Mouse (Mus musculus): Measurements from ENCODE around the gene Sag. TPM values are rescaled to one million over a fixed set of nuclear protein-coding genes. Genes with fewer than 3 reads are reported as not detected.

Sag gene
- polyA plus RNA-seq, 1 experiment from 2014 or later: 0.49 TPM

DNA sequence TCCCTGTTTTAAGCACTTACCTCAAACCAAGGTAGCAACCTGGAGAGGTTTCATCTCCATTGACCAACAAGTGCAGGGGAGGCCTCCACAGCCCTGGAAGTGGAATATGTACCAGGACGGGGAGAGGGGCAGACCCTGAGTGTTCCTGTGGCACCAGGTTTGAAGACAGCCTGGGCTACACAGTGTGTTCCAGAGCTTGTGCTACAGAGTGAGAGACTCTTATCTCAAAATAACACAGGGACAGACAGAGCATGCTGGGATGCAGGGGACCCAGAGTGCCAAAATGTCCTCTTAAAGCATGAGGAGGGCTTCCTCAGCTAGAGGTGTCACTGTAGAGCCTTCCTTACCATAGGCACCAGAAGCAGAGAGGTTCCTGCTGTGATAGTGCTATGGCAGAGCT lies 4.3 kb downstream of the Sag start:
- WGBS: 78% methylated on average over 1 of the region's 1 CpGs
- TF ChIP-seq EP300 (IDR thresholded peaks at IDR 0.05) (no peak), CTCF (IDR thresholded peaks at IDR 0.05) (no peak)
- no peak for ATAC-seq
- H3K9me3 ChIP-seq (ENCODE audit: low read length): no peaks in the 10 kb centered on the region
- no peak overlapping the region for H3K9ac ChIP-seq (replicated peaks; ENCODE audit: low read depth)
- no peaks in the 10 kb centered on the region; the same call in 1 of the 2 replicates for H3K36me3 ChIP-seq (ENCODE audit: insufficient read depth, low read length)
- no peak overlapping the region for H3K27ac ChIP-seq (ENCODE audit: low read length)
- no peak overlapping the region for H3K4me2 ChIP-seq (replicated peaks; ENCODE audit: low read depth, low read length)
- no peak overlapping the region for H3K4me3 ChIP-seq (ENCODE audit: low read depth, low read length)
- H3K4me1 ChIP-seq (ENCODE audit: insufficient read depth, low read depth, low read length): 0 out of 2 replicates have a peak, but pooled peaks cover 3% of the 10 kb centered on the region
- no peaks in the 10 kb centered on the region for H3K27me3 ChIP-seq (replicated peaks; ENCODE audit: insufficient read depth, low read length)
- DNase-seq (ENCODE audit: low spot score): no peak

DNA sequence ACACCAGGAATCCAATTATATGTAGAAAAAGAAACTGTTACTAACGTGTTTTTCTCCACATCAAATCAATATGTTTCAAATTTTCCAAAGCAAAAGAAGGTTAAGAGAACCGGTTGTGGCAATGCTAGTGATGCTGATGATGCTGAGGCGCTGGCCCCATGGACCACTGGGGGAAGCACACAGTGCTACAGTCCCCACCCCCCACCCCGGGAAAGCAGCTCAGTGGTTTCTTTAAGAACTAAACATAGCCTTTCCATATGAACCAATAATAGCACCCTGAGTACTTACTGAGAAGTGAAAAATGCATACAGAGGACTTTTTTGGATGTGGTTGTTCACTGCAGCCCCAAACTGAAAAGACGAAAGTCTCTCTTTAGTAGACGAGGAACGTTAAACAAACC lies 7.9 kb downstream of the Sag start:
- no peak for DNase-seq (ENCODE audit: low spot score)
- Histone ChIP-seq H3K4me3 (ENCODE audit: low read depth, low read length) (no peak overlapping the region), H3K9ac (replicated peaks; ENCODE audit: low read depth) (no peak overlapping the region), H3K4me2 (replicated peaks; ENCODE audit: low read depth, low read length) (no peak overlapping the region), H3K4me1 (ENCODE audit: insufficient read depth, low read depth, low read length) (0 out of 2 replicates have a peak, but pooled peaks cover 3% of the 10 kb centered on the region), H3K36me3 (ENCODE audit: insufficient read depth, low read length) (no peaks in the 10 kb centered on the region; the same call in 1 of the 2 replicates), H3K27ac (ENCODE audit: low read length) (no peak overlapping the region), H3K9me3 (ENCODE audit: low read length) (no peaks in the 10 kb centered on the region), H3K27me3 (replicated peaks; ENCODE audit: insufficient read depth, low read length) (no peaks in the 10 kb centered on the region)
- no peak for ATAC-seq
- 84% methylated on average over 7 of the region's 7 CpGs for WGBS
- TF ChIP-seq CTCF (IDR thresholded peaks at IDR 0.05) (no peak), EP300 (IDR thresholded peaks at IDR 0.05) (no peak)

- TF ChIP-seq EP300 (IDR thresholded peaks at IDR 0.05) (no peak), CTCF (IDR thresholded peaks at IDR 0.05) (no peak)
- no peak for DNase-seq (ENCODE audit: low spot score)
- H3K9me3 ChIP-seq (ENCODE audit: low read length): no peaks in the 10 kb centered on the region
- H3K9ac ChIP-seq (replicated peaks; ENCODE audit: low read depth): no peak overlapping the region
- ATAC-seq: no peak
- no peaks in the 10 kb centered on the region; the same call in 1 of the 2 replicates for H3K36me3 ChIP-seq (ENCODE audit: insufficient read depth, low read length)
- no peaks in the 10 kb centered on the region for H3K4me1 ChIP-seq (ENCODE audit: insufficient read depth, low read depth, low read length)
- H3K27me3 ChIP-seq (replicated peaks; ENCODE audit: insufficient read depth, low read length): no peaks in the 10 kb centered on the region
- no peak overlapping the region for H3K27ac ChIP-seq (ENCODE audit: low read length)
- 56% methylated on average over 10 of the region's 10 CpGs for WGBS
- no peak overlapping the region for H3K4me3 ChIP-seq (ENCODE audit: low read depth, low read length)
- H3K4me2 ChIP-seq (replicated peaks; ENCODE audit: low read depth, low read length): no peak overlapping the region
Observed at GRCm38 (mm10) chr1:87812061-87812460, 8.6 kb downstream of the Sag start.

DNA sequence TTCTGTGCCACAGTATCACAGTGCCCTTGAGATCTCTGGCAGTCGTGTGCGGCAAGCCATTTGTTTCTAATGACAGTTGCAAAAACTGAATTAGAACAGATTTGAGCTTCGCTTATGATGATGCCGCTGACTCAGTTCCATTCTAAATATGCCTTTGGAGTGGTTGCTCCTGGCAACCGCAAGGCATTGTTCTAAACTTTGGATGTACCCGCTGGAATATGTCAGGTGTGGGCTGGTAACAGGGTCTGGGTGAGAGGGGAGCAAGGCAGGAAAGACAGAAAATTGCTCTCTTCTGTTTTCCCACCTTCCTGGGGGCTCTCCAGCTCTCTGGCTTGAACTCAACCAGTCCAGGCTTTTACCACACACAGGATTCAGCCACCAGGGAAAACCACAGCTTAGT lies 9.7 kb downstream of the Sag start:
- TF ChIP-seq CTCF (IDR thresholded peaks at IDR 0.05) (no peak), EP300 (IDR thresholded peaks at IDR 0.05) (no peak)
- DNase-seq (ENCODE audit: low spot score) (no peak), ATAC-seq (no peak)
- H3K4me1 ChIP-seq (ENCODE audit: insufficient read depth, low read depth, low read length): no peaks in the 10 kb centered on the region
- no peaks in the 10 kb centered on the region for H3K9me3 ChIP-seq (ENCODE audit: low read length)
- H3K4me3 ChIP-seq (ENCODE audit: low read depth, low read length): no peak overlapping the region
- WGBS: 73% methylated on average over 6 of the region's 6 CpGs
- H3K27me3 ChIP-seq (replicated peaks; ENCODE audit: insufficient read depth, low read length): no peaks in the 10 kb centered on the region
- H3K27ac ChIP-seq (ENCODE audit: low read length): no peak overlapping the region
- no peak overlapping the region for H3K9ac ChIP-seq (replicated peaks; ENCODE audit: low read depth)
- H3K36me3 ChIP-seq (ENCODE audit: insufficient read depth, low read length): no peaks in the 10 kb centered on the region
- no peak overlapping the region for H3K4me2 ChIP-seq (replicated peaks; ENCODE audit: low read depth, low read length)

GRCm38 (mm10) chr1:87813681-87814080 lies 10.2 kb downstream of the Sag start:
- Histone ChIP-seq H3K9me3 (ENCODE audit: low read length) (no peaks in the 10 kb centered on the region), H3K27me3 (replicated peaks; ENCODE audit: insufficient read depth, low read length) (no peaks in the 10 kb centered on the region), H3K4me3 (ENCODE audit: low read depth, low read length) (no peak overlapping the region), H3K4me1 (ENCODE audit: insufficient read depth, low read depth, low read length) (no peaks in the 10 kb centered on the region), H3K4me2 (replicated peaks; ENCODE audit: low read depth, low read length) (no peak overlapping the region), H3K9ac (replicated peaks; ENCODE audit: low read depth) (no peak overlapping the region), H3K27ac (ENCODE audit: low read length) (no peak overlapping the region), H3K36me3 (ENCODE audit: insufficient read depth, low read length) (no peaks in the 10 kb centered on the region)
- no peak for ATAC-seq
- DNase-seq (ENCODE audit: low spot score): no peak
- TF ChIP-seq CTCF (IDR thresholded peaks at IDR 0.05) (no peak), EP300 (IDR thresholded peaks at IDR 0.05) (no peak)
- WGBS: 56% methylated on average over 7 of the region's 7 CpGs

DNA sequence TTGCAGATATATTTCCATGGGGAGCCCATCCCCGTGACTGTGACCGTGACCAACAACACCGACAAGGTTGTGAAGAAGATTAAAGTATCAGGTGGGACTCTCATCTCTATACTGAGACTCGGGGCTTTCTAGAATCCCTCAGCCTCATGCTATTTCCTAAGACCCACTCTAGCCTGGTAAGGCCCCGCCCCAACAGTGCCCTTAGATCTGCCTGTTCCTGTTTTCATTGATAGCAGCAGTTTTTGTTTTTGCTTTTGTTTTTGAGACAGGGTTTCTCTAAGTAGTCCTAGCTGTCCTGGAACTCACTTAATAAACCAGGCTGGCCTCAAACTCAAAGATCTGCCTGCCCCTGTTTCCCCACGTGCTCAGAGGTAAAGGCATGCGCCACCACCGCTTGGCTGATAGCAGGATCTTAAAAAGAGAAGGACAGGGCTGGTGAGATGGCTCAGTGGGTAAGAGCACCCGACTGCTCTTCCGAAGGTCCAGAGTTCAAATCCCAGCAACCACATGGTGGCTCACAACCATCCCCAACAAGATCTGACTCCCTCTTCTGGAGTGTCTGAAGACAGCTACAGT lies 21.0 kb downstream of the Sag start:
- H3K4me2 ChIP-seq (replicated peaks; ENCODE audit: low read depth, low read length): no peak overlapping the region
- no peaks in the 10 kb centered on the region for H3K9me3 ChIP-seq (ENCODE audit: low read length)
- no peak overlapping the region for H3K27ac ChIP-seq (ENCODE audit: low read length)
- H3K36me3 ChIP-seq (ENCODE audit: insufficient read depth, low read length): no peaks in the 10 kb centered on the region
- no peak overlapping the region for H3K4me3 ChIP-seq (ENCODE audit: low read depth, low read length)
- H3K9ac ChIP-seq (replicated peaks; ENCODE audit: low read depth): no peak overlapping the region
- ATAC-seq (no peak), DNase-seq (ENCODE audit: low spot score) (no peak)
- no peaks in the 10 kb centered on the region for H3K4me1 ChIP-seq (ENCODE audit: insufficient read depth, low read depth, low read length)
- WGBS: 93% methylated on average over 10 of the region's 10 CpGs
- TF ChIP-seq CTCF (IDR thresholded peaks at IDR 0.05) (no peak), EP300 (IDR thresholded peaks at IDR 0.05) (no peak)
- no peaks in the 10 kb centered on the region for H3K27me3 ChIP-seq (replicated peaks; ENCODE audit: insufficient read depth, low read length)

DNA sequence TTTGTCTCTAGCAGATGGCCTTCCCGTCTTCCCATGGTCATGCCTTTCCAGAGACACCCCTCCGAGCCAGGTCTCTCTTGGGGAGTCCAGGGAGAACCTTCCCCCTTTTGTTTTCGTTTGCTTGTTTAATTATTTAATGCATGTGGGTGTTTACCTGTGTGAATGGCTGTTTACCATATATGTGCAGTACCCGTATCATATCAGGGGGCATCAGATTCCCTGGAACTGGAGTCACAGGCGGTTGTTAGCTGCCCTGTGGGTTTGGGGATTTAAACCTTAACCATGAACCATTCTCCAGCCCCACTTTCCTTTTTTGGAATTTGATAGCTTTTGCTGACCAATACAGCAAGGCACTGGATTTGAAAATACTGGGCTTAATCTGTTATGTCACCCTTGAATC lies 21.8 kb downstream of the Sag start:
- no peaks in the 10 kb centered on the region for H3K9me3 ChIP-seq (ENCODE audit: low read length)
- no peak overlapping the region for H3K9ac ChIP-seq (replicated peaks; ENCODE audit: low read depth)
- H3K27me3 ChIP-seq (replicated peaks; ENCODE audit: insufficient read depth, low read length): no peaks in the 10 kb centered on the region
- no peaks in the 10 kb centered on the region for H3K4me1 ChIP-seq (ENCODE audit: insufficient read depth, low read depth, low read length)
- TF ChIP-seq CTCF (IDR thresholded peaks at IDR 0.05) (no peak), EP300 (IDR thresholded peaks at IDR 0.05) (no peak)
- no peak for ATAC-seq
- H3K4me2 ChIP-seq (replicated peaks; ENCODE audit: low read depth, low read length): no peak overlapping the region
- WGBS: 86% methylated on average over 5 of the region's 5 CpGs
- no peak for DNase-seq (ENCODE audit: low spot score)
- no peak overlapping the region for H3K27ac ChIP-seq (ENCODE audit: low read length)
- no peak overlapping the region for H3K4me3 ChIP-seq (ENCODE audit: low read depth, low read length)
- no peaks in the 10 kb centered on the region for H3K36me3 ChIP-seq (ENCODE audit: insufficient read depth, low read length)

All from lung, postnatal 0 days (tissue).